Comparison of ENCODE assay signal across 8 mouse cellular contexts in genomic region chr8:91805254-91805671, GRCm38 (mm10). TPM values are rescaled to one million over a fixed set of nuclear protein-coding genes. Genes with fewer than 3 reads are reported as not detected.
A peak's percentile ranks its signal among the peaks of the same experiment; 100 is the strongest.
DNase-seq lines count a peak whose midpoint lies in the region; ATAC-seq lines count a peak whose summit lies in the region.

No protein-coding gene starts in this region.

- H3K27ac ChIP-seq in forebrain, embryonic 16.5 days (ENCODE audit: low read length) = no peak overlapping the region
- 0 out of 2 replicates have a peak overlapping the region, but pooled peaks have one; percentile 30 for H3K27ac ChIP-seq in kidney, embryonic 14.5 days (ENCODE audit: low read depth, low read length)

- H3K27me3 ChIP-seq in forebrain, embryonic 16.5 days (replicated peaks; ENCODE audit: control insufficient read depth, insufficient read depth, low read length) = peaks cover 69% of the 10 kb centered on the region
- H3K27me3 ChIP-seq in kidney, embryonic 14.5 days (ENCODE audit: control insufficient read depth, insufficient read depth, low read length) = peaks cover 82% of the 10 kb centered on the region

- no peaks in the 10 kb centered on the region for H3K9me3 ChIP-seq in forebrain, embryonic 16.5 days (ENCODE audit: control insufficient read depth, low read length)
- no peaks in the 10 kb centered on the region for H3K9me3 ChIP-seq in kidney, embryonic 14.5 days (ENCODE audit: control insufficient read depth, low read length)

- under 1% methylated on average over 32 of the region's 32 CpGs for WGBS in forebrain, embryonic 16.5 days
- under 1% methylated on average over 32 of the region's 32 CpGs for WGBS in kidney, embryonic 14.5 days

- H3K4me2 ChIP-seq in forebrain, embryonic 16.5 days (ENCODE audit: low read length) = peak overlapping the region; percentile 8; the same call in 1 of the 2 replicates
- H3K4me2 ChIP-seq in kidney, embryonic 14.5 days (replicated peaks; ENCODE audit: low read depth, low read length) = peak overlapping the region; percentile 45

- peak; percentile 13 for DNase-seq in ovary, postnatal 36 days (ENCODE audit: low spot score)
- no peak for DNase-seq in ovary, adult 18-20 months (ENCODE audit: low spot score)
- peak; percentile 27 for DNase-seq in lung, postnatal 14 days
- no peak for DNase-seq in spleen, postnatal 36 days (ENCODE audit: low spot score in 2 of 2)
- no peak for DNase-seq in right cerebral cortex, postnatal 14 days
- DNase-seq in layer of hippocampus, postnatal 14 days (ENCODE audit: low spot score in 2 of 2) = no peak

- H3K9ac ChIP-seq in forebrain, embryonic 16.5 days (replicated peaks; ENCODE audit: low read depth, low read length) = no peak overlapping the region
- peak overlapping the region; percentile 34; the same call in 1 of the 2 replicates for H3K9ac ChIP-seq in kidney, embryonic 14.5 days (ENCODE audit: low read depth, low read length)

- ATAC-seq in forebrain, embryonic 16.5 days = no peak
- ATAC-seq in kidney, embryonic 14.5 days (ENCODE audit: low FRiP score, low TSS enrichment) = no peak

- H3K36me3 ChIP-seq in forebrain, embryonic 16.5 days (ENCODE audit: control insufficient read depth, insufficient read depth) = no peaks in the 10 kb centered on the region
- no peaks in the 10 kb centered on the region for H3K36me3 ChIP-seq in kidney, embryonic 14.5 days (ENCODE audit: control insufficient read depth, insufficient read depth, low read length)

- no peak overlapping the region for H3K4me3 ChIP-seq in forebrain, embryonic 16.5 days (replicated peaks; ENCODE audit: low read length)
- peak overlapping the region; percentile 28 for H3K4me3 ChIP-seq in kidney, embryonic 14.5 days (ENCODE audit: low read length)

- peaks cover 30% of the 10 kb centered on the region for H3K4me1 ChIP-seq in forebrain, embryonic 16.5 days (replicated peaks; ENCODE audit: control insufficient read depth, insufficient read depth, low read length)
- peaks cover 24% of the 10 kb centered on the region for H3K4me1 ChIP-seq in kidney, embryonic 14.5 days (ENCODE audit: control insufficient read depth, insufficient read depth, low read length)

RNA-seq across cellular contexts. Expression of gene Irx3, which starts 3.4 kb away (rescaled TPM):
- 0.68 and 1.1 TPM in 2 replicates for polyA plus RNA-seq in forebrain, embryonic 16.5 days (2015; fragmentation: Nextera tagmentation; extraction: Ambion mirVana)
- polyA plus RNA-seq in kidney, embryonic 14.5 days (2014; fragmentation: Nextera tagmentation; extraction: Ambion mirVana) = 11.8 and 13.7 TPM in 2 replicates
- total RNA-seq in layer of hippocampus, postnatal 14 days (2021) = under 1 TPM; 0.23 to 0.29 TPM

Comparison
In these comparisons a context has a peak if more than half of its experiments do, and no peak if none do; other contexts are left out.
1. DNase-seq: peak in ovary, postnatal 36 days (single experiment) and lung, postnatal 14 days (single experiment); none in ovary, adult 18-20 months (single experiment), spleen, postnatal 36 days (0 of 2), right cerebral cortex, postnatal 14 days (single experiment) and layer of hippocampus, postnatal 14 days (0 of 2).